Mouse (Mus musculus): Measurements from ENCODE around the gene Sult6b2.

DNA sequence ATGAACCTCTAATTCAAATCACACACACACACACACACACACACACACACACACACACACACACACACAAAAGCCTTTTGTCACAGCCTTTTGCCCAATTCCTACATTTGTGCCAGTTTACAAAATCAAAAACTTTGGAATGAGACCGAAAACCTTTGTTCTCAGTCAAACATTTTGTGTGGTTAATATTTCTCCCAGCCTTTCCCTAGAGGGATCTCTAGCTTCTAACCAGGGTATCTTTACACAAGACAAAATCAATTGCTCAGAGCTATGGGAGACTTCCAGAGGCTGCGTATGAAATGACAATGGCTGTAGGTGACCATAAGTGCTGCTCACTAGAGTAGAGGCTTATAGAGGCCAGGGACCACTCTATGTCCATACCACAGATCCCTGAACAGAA lies 66.1 kb downstream of the Sult6b2 start:
- TF ChIP-seq GATA1 (IDR thresholded peaks at IDR 0.05; ENCODE audit: borderline replicate concordance, low read length): no peak
- no peak for TF ChIP-seq FLI1 (IDR thresholded peaks at IDR 0.05; ENCODE audit: low read length)
